Mouse (Mus musculus): ENCODE results near the gene 8030411F24Rik.
A peak's percentile ranks its signal among the peaks of the same experiment; 100 is the strongest.
"Not testable (repeated sequence)": the region's sequence is repeated elsewhere in the genome, so short reads cannot be mapped to it uniquely, and the experiment has no call there.

Gene 8030411F24Rik

DNA sequence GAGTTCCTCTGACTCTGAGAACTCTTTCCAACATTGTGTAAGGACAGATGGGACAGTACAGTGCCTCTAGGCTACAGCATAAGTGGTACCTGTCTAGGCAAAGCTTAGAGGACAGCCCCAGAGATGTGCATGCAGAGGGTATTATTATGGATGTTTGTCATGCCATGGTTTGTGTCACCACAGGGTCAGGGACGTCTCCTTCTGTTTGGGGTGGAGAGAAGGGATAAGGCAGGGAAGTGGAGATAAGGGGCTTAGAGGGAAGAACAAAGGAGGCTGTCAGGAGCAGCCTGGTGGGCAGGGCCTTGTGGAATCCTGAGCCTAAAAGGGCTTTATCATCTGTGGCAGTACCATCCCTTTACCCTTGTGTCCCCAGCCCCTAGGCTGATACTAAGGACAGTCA, at the start of gene 8030411F24Rik:
Gene 8030411F24Rik, plus strand, starts transcription at position 301 of the 400 bp plus-strand sequence.
- DNase-seq (ENCODE audit: inconsistent age in 2 of 2, low spot score in 1 of 2) = no peak

DNA sequence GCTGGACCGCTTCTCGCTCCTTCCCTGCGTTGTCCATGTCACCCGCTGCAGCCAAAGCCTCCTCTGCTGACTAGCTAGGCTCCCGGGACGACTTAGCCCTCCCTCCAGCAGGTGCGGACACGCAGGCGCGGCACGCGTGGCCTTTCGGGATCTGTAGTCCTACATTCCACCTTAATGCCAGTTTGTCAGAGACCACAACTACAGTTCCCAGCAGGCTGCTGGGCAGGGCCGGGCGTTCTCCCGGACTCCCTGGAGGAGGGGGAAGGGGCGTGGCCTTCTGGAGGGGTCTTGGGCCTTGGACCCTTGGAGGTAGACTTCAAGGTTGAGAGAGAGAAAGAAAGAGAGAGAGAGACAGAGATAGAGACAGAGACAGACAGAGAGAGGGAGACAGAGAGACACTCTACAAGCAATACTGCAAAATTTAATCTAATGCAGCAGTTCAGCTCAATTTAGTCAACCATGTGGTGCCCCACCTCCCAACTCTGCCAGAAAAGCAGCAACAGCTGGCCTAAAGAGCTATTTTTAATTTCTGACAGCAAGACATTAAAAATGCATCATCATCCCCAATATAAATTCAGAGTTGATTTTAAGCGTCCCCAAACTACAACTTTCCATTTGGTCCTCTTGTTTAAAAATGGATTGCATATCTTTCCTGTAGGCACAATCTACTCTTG, 49.3 kb upstream of the 8030411F24Rik start, which contains the start of gene Napb:
Gene Napb, minus strand, starts transcription at position 141 of the 674 bp plus-strand sequence.
- peak; percentile 96 to 98 for DNase-seq (ENCODE audit: inconsistent age in 2 of 2, low spot score in 1 of 2)

DNA sequence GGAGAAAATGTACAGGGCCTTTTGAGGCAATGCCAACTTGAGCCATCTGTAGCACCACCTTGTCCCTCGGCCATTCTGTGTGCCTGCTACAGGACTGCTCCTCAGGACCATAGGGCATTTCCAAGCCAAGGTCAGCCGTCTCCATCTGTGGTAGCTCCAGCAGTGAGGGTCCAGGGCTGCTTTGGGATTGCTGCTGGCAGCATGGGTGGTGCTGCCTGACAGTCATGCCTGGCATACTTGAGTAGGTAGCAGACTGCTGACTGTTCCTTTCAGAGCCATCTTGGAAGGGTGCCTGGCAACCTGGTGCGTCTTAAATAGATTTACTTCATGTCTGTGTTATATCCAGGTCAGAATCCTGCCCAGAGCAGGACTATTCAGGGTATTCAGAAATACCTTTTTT, 38.8 kb upstream of the 8030411F24Rik start:
- DNase-seq (ENCODE audit: inconsistent age in 2 of 2, low spot score in 1 of 2) = no peak

DNA sequence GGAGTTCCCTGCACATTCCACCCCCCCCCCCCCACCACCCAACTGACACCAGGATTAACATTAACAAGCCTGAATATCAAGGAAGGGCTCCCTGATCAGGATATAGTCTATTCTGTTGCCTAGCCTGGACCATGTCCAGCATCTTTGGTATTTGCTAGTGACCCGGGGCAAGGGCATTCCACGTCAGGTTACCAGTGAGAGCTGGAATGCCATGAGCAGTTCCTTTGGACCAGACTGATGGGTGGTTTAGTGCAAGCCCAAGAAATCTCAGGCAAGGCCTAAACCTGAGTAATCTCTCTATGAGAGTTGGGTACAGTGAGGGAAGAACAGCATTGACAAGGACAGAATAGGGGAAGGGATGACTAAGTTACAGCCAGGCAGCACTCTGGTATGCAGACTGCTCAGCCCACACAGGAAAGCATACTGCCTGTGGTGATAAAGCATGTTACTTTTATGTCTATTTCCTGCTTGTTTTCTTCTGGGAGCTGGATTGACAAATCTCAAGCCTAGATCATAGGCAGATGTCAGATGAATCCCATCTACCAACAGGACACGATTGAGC, 37.9 kb upstream of the 8030411F24Rik start:
- DNase-seq (ENCODE audit: inconsistent age in 2 of 2, low spot score in 1 of 2) = no peak

DNA sequence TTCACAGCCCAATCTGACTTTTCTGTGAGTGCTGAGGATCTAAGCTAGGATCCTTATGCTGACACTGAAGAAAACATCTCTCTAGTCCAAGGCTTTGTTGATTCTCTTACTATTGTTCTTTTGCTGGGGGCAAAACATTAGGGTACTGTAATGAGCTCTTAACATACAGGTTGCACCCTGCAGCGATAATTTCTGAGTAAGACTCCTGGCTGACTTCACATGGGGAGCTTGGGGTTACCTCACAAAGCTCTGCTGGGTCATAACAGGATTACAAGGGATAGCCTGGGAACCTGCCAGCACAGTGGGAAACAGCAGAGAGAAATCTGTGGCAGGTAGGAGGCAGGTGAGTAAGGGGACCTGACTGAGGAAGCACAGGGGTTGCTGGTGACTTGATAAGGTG, 31.8 kb upstream of the 8030411F24Rik start, which contains the start of gene Cstl1:
Gene Cstl1, plus strand, starts transcription at position 301 of the 400 bp plus-strand sequence.
- no peak for DNase-seq (ENCODE audit: inconsistent age in 2 of 2, low spot score in 1 of 2)

DNA sequence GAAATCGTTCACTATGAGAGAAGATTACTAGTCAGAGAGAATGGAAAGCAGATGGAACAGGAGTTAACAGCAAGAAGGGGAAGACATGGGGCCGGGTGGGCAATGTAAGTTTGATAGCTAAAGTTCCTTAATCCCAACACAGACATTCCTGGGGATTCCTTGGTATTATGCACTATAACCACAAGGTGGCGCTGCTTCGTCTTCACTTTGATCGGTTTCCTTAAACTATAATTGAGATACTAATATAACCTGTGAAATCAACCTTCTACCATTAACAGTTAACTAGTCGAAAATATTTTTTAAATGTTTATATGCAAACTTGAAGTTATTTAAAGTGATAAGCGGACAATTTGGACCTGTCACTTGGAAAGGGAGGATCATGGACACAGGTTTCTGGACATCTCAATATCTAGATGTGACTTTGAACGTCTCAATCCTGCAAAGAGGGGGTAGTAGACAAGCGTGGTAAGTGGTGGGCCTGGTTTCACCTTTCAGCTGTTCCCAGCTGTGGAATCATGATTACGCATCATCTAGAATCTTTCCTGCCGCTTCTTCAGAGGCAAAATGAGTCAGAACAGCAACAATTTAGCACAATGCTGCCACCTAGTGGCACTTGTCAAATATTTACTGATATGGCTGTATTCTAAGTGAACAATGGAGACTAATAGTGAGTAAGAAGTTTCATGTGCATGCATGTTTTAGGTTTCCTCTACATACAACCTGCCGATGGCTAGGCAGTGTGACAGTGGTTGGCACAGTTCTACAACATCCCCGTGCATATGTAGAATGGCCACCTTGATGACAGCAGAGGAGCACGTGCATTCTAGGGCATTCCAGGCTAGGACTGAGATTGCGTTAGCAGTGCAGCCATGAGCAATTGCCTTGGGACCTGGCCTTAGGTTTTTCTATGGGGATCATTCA, 29.7 kb upstream of the 8030411F24Rik start:
- DNase-seq (ENCODE audit: inconsistent age in 2 of 2, low spot score in 1 of 2) = peak; percentile 71 to 94

DNA sequence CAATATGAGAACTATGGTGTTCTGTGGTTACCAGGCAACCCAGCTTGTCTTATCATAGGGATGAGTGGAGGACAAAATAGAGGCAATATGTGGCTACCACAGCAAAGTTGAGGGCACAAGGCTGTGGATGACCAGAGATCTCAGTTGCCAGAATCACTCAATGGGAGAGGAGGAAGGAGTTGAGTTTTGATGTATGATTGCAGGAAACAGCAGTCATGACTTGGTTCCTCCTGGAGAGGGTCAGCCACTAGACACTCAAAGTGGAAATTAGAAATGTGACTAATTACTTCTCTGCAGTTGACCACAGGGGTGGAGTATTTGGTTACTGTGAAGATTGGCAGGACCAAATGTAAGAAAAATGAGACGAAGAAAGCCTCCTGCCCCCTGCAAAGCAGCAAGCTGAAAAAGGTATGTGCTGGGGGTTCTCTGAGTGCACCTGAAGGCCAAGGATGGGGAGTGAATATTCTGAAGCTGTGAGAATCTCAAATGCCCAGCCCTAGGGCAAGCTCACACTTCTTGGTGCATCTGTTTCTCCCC, 27.4 kb upstream of the 8030411F24Rik start:
- no peak for DNase-seq (ENCODE audit: inconsistent age in 2 of 2, low spot score in 1 of 2)

DNA sequence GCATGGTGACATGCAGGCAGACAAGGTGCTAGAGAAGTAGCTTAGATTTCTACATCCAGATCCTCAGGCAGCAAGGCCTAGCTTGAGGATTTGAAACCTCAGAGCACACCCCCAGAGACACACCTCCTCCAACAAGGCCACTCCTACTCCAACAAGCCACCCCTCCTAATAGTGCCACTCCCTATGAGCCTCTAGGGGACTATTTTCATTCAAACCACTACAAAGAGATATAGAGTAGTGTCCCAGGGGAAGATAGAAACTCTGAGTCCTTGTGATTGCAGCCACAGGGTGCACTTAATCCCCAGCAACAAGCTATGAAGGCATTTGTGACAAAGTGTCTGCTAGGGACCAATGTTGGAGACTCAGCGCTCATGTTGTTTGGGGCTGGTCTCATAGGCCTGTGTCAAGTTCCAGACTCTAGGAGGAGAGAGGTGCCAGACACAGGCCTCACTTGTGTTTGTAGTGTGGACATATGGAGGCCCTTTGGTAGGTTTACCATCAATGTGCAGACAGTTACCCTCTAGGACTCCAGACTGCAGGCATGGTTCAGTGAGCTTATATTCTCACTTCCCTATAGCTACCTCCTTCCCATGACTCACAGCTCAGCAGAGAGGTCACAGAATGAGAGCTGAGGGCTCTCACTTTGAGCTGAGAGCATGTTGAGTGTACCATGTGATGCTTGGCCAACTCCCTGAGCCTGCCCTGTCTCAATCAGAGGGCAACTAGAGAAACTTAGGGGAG, 18.0 kb upstream of the 8030411F24Rik start:
- DNase-seq (ENCODE audit: inconsistent age in 2 of 2, low spot score in 1 of 2) = no peak

DNA sequence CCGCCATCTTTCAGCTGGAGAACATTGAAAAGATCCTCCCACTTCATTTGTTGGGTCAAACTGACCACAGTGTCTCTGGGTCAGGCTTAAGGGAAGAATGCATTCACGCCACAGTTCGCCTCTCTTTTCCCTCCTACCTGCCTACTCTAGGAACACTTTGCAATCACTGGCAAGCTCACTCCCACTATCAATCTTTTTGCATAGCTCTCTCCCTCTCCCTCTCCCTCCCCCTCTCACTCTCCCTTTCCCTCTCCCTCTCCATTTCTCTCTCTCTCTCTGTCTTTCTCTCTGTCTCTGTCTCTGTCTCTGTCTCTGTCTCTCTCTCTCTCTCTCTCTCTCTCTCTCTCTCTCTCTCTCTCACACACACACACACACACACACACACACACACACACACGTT, 10.4 kb upstream of the 8030411F24Rik start, which contains the start of gene Cst11:
Gene Cst11, minus strand, starts transcription at position 101 of the 400 bp plus-strand sequence.
- DNase-seq (ENCODE audit: inconsistent age in 2 of 2, low spot score in 1 of 2) = not testable (repeated sequence)

DNA sequence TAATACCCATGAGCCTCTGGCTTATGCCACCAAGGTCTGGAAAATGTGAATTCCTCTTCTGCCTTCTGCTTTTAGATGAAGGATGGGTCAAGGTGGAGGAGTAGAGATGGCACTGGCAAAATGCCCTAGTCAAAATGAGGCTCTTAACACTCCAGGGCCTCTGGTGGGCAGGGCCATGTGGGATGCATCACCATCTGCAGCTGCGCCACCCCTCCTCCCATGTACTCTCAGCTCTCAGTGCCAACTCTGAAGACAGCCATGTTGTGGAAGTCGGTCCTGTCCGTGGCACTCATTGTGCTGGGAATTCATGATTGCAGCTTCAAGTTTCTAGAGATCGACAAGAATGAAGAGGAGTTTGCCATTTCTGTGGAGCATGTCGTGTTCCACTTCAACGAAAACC, 7.3 kb downstream of the 8030411F24Rik start, which contains the start of gene Cst12:
Gene Cst12, plus strand, starts transcription at position 220 of the 400 bp plus-strand sequence.
- no peak for DNase-seq (ENCODE audit: inconsistent age in 2 of 2, low spot score in 1 of 2)

DNA sequence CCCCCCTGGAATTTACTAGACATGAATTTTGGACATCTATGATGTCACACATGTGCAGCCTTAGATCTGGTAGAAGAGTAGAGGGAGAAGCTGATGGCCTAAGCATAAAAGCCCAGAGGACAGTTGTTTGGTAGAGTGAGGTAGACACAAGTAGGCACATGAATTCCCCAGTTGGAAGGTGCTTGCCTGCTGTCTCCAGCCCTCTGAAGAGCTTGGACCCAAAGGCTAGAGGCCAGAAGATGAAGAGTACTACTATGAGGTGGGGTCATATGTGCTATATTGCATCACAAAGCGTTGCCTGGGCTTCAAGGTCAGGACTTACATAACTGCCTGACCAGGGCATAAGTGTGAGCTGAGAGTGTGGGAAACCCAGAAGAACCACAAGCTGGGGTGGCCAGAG, 16.7 kb downstream of the 8030411F24Rik start, which contains the start of gene Cst8:
Gene Cst8, plus strand, starts transcription at position 301 of the 400 bp plus-strand sequence.
- no peak for DNase-seq (ENCODE audit: inconsistent age in 2 of 2, low spot score in 1 of 2)

DNA sequence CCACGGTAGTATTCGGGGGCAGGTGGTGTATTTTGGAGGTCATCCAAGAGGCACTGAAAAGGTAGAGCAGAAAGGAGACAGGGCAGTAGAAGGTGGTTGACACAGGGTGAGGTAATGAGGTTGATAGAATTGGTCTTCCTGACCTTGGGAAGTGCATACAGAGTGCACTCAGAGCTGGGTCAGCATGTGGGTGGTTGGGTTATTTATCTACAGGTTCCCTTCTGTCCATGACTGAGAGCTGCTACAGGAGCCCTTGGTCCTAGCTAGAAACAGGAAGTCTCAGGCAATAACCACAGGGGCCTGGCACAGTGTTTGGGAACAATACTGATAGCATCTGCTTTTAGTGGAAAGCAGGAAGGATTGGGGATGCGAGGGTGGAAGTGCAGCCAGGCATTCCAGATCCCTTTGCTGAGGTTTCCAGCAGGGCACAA, 19.7 kb downstream of the 8030411F24Rik start:
- DNase-seq (ENCODE audit: inconsistent age in 2 of 2, low spot score in 1 of 2) = peak in 1 of 2 experiments; percentile 20

DNA sequence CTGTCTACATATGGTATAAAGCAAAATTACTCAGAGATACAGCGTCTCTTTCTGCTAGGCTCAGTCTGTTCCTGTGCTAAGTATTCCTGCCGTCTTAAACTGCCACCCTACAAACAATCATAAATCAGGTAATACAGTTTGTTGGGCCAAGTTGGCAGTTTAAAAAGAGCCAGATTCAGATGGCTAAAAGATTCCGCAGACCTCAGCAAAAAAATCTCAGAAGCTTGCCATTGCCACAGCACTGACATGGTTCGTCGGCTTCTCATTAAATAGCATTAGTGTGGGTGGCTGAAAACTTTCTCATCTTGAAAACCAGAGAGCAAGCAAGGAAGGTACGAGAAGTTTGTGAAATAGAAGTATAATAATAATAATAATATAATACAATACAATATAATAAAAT, 24.9 kb downstream of the 8030411F24Rik start:
- DNase-seq (ENCODE audit: inconsistent age in 2 of 2, low spot score in 1 of 2) = peak; percentile 32 to 62

DNA sequence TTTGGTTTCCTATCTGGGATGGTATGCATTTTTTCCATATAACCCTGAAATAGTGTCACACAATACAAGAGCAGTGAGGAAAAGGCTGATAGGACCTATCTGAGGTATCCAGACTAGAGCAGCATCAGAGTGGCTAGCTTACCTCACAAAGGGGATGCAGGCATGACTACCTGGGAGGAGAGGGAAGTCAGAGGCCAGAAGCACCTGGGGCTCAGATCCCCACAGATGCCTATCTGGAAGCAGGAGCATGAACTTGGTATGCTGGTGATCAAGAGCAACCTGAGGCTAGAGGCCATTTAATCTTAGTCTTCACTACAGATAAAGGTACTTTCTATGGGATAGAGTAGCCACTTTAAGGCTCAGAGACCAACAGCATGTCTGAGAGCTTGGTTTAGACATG, 38.1 kb downstream of the 8030411F24Rik start, which contains the start of gene Cst13:
Gene Cst13, plus strand, starts transcription at position 173 of the 400 bp plus-strand sequence.
- DNase-seq (ENCODE audit: inconsistent age in 2 of 2, low spot score in 1 of 2) = no peak

DNA sequence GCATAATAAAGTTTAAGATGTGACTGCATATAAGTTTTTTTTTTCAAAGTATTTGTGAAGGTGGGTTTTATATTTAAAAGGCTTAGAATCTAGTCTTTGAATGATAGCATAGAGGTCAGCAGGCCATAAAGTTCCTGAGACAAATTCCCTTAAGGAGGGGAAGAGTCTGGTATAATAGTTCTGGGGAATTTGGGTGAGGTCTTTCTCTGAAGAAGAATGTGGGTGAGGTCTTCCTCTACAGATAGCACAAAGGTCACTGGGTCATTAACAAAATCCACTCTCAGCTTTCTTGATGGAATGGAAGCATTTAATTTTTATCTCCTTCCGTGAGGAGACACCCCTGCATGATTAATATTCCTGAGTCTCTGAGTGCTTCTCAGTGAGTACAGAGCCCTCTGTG, 44.2 kb downstream of the 8030411F24Rik start:
- no peak for DNase-seq (ENCODE audit: inconsistent age in 2 of 2, low spot score in 1 of 2)

DNA sequence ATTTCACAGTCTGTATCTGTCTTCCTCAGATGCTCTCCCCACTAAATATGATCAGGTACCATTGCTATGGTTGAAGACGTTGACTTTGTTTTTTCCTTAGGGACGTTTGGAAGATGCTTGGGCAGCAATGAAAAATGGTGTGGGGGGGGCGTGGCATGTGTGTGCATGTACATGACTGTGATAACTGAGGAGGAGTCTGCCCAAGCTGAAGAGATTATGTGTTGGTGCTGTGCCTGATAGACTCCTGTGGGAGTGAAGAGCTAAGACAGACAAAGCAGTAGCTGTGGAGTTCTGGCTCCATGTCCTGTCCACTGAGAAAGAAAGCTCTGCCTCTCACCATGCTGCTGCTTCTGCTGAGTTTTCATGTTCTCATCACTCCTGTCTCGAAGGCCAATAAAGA, 53.1 kb downstream of the 8030411F24Rik start, which contains the start of gene Cst9:
Gene Cst9, plus strand, starts transcription at position 236 of the 400 bp plus-strand sequence.
- DNase-seq (ENCODE audit: inconsistent age in 2 of 2, low spot score in 1 of 2) = no peak

Measured in adrenal gland, adult (tissue).